Mouse (Mus musculus) neural tube, embryonic 11.5 days (tissue): ENCODE results near the gene Accs. TPM values are rescaled to one million over a fixed set of nuclear protein-coding genes. Genes with fewer than 3 reads are reported as not detected.

Experiments
- ATAC-seq: fragments of 200-750 bp; cut with Nextera tagmentation; 2 replicates; pipeline ENCODE4 v1.8.0; 2017; ENCODE audit warnings: moderate number of reproducible peaks, mild to moderate bottlenecking, moderate TSS enrichment, moderate library complexity; ENCODE audit not compliant: insufficient read depth, low FRiP score, low TSS enrichment
- DNase-seq: peaks from one replicate; pipeline ENCODE4 v3.0.0-alpha.2; 2015; ENCODE audit warnings: low spot score
- H3K27ac ChIP-seq: fragments of 300-500 bp; sonication (generic); 2 replicates; pipeline ENCODE4 v1.5.1; 2014; ENCODE audit warnings: low read depth, mild to moderate bottlenecking, low read length
- H3K27me3 ChIP-seq: fragments of 300-500 bp; sonication (generic); 2 replicates; pipeline ENCODE4 v1.6.1; 2014; ENCODE audit warnings: mild to moderate bottlenecking, low read length, mixed read lengths; ENCODE audit not compliant: control insufficient read depth, insufficient read depth
- H3K36me3 ChIP-seq: fragments of 300-500 bp; sonication (generic); 2 replicates; pipeline ENCODE4 v1.6.1; 2014; ENCODE audit warnings: mild to moderate bottlenecking, low read length, moderate library complexity, mixed read lengths; ENCODE audit not compliant: control insufficient read depth, insufficient read depth
- H3K4me1 ChIP-seq: fragments of 300-500 bp; sonication (generic); 2 replicates; pipeline ENCODE4 v1.6.1; 2014; ENCODE audit warnings: low read length, mixed read lengths; ENCODE audit not compliant: control insufficient read depth, insufficient read depth
- H3K4me2 ChIP-seq: fragments of 300-500 bp; sonication (generic); 2 replicates; pipeline ENCODE4 v1.6.1; 2014; ENCODE audit warnings: low read depth, mild to moderate bottlenecking, moderate library complexity
- H3K4me3 ChIP-seq: fragments of 300-500 bp; sonication (generic); 2 replicates; pipeline ENCODE4 v1.5.1; 2014; ENCODE audit warnings: low read depth, low read length
- H3K9ac ChIP-seq: fragments of 300-500 bp; sonication (generic); 2 replicates; pipeline ENCODE4 v1.6.1; 2014; ENCODE audit warnings: mild to moderate bottlenecking, low read length
- H3K9me3 ChIP-seq: fragments of 300-500 bp; sonication (generic); 2 replicates; pipeline ENCODE4 v1.6.1; 2016; ENCODE audit warnings: low read length; ENCODE audit not compliant: control insufficient read depth
- WGBS: fragments of 180-500 bp; shearing (Covaris S2); extraction: QIAGEN DNeasy Blood & Tissue Kit; methylation state at CpG from one replicate; pipeline ENCODE4 v1.1.7; 2014; 5-methylcytosine and 5-hydroxymethylcytosine counted together
- polyA plus RNA-seq: library from polyadenylated mRNA; unstranded; fragments of >200 nt; fragmentation: Nextera tagmentation; extraction: Ambion mirVana; gene quantifications from 2 replicates; pipeline ENCODE4 v1.2.1, GENCODE M21; 2014

The Accs gene
- polyA plus RNA-seq, 1 experiment from 2014 or later = 7.8 TPM

- ATAC-seq = no peak
- no peaks in the 10 kb centered on the region for H3K9me3 ChIP-seq
- no peak overlapping the region for H3K27ac ChIP-seq
- H3K36me3 ChIP-seq = no peaks in the 10 kb centered on the region
- H3K27me3 ChIP-seq = no peaks in the 10 kb centered on the region
- WGBS = 94% methylated on average over 9 of the region's 9 CpGs
- H3K4me1 ChIP-seq = no peaks in the 10 kb centered on the region
- DNase-seq = no peak
- H3K4me3 ChIP-seq = no peak overlapping the region
- no peak overlapping the region for H3K9ac ChIP-seq
- H3K4me2 ChIP-seq = no peak overlapping the region
Measured at GRCm38 (mm10) chr2:93881640-93882367, 32.1 kb upstream of the Accs start.

- Histone ChIP-seq H3K4me2 (no peak overlapping the region), H3K9ac (no peak overlapping the region), H3K27ac (no peak overlapping the region), H3K9me3 (no peaks in the 10 kb centered on the region), H3K27me3 (no peaks in the 10 kb centered on the region), H3K4me1 (no peaks in the 10 kb centered on the region), H3K36me3 (no peaks in the 10 kb centered on the region), H3K4me3 (no peak overlapping the region)
- no peak for ATAC-seq
- 88% methylated on average over 3 of the region's 3 CpGs for WGBS
- no peak for DNase-seq
Measured at GRCm38 (mm10) chr2:93880981-93881380, 31.2 kb upstream of the Accs start.

DNA sequence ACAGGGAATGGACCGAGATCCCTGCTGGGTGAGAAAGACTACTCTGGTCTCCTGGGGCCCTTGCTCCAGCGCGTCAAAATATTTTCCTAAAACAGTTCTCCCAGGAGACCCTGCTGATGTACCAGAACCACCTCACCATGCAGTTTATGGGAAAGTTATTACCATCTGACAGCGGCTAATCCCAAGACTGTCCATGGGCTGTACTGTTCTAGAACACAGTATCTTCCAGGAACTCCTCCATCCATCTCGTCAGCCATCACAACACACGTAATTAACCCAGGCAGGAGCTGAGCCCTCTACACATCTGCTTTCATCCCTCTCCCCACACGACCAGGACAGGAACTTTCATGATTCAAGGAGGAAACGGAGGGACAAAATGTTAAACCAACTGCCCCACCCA is 30.7 kb upstream of the Accs start:
- H3K27me3 ChIP-seq = no peaks in the 10 kb centered on the region
- no peak overlapping the region for H3K27ac ChIP-seq
- no peak for DNase-seq
- ATAC-seq = no peak
- H3K4me2 ChIP-seq = no peak overlapping the region
- H3K9me3 ChIP-seq = no peaks in the 10 kb centered on the region
- no peak overlapping the region for H3K4me3 ChIP-seq
- H3K9ac ChIP-seq = no peak overlapping the region
- no peaks in the 10 kb centered on the region for H3K4me1 ChIP-seq
- 73% methylated on average over 8 of the region's 8 CpGs for WGBS
- no peaks in the 10 kb centered on the region for H3K36me3 ChIP-seq

- DNase-seq = no peak
- Histone ChIP-seq H3K36me3 (no peaks in the 10 kb centered on the region), H3K4me3 (no peak overlapping the region), H3K9me3 (no peaks in the 10 kb centered on the region), H3K4me2 (no peak overlapping the region), H3K9ac (no peak overlapping the region), H3K27me3 (no peaks in the 10 kb centered on the region), H3K27ac (no peak overlapping the region), H3K4me1 (peaks cover 4% of the 10 kb centered on the region; the same call in 1 of the 2 replicates)
- WGBS = 76% methylated on average over 5 of the region's 5 CpGs
- ATAC-seq = no peak
Measured at GRCm38 (mm10) chr2:93877005-93877404, 27.3 kb upstream of the Accs start.

- no peaks in the 10 kb centered on the region for H3K9me3 ChIP-seq
- ATAC-seq = no peak
- 86% methylated on average over 3 of the region's 3 CpGs for WGBS
Measured at GRCm38 (mm10) chr2:93874606-93875005, 24.9 kb upstream of the Accs start.

DNA sequence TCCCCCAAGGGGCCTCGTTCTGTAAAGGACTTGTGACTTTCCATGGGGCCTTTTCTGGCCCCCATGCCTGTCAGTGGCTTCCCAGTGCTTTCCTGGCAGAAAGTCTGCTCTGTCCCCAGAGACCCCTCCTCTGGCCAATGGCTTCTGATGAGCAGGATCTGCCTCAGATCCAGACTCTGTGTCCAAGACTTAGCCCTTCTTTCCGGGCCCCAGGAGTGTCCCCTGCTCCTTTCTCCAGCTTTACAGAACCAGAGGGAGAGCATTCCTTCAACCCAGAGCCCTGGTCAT is 24.4 kb upstream of the Accs start:
- WGBS = 25% methylated on average over 2 of the region's 2 CpGs
- Histone ChIP-seq H3K9ac (no peak overlapping the region), H3K9me3 (no peaks in the 10 kb centered on the region), H3K4me2 (no peak overlapping the region), H3K27me3 (no peaks in the 10 kb centered on the region), H3K4me1 (peaks cover 4% of the 10 kb centered on the region; the same call in 1 of the 2 replicates), H3K27ac (no peak overlapping the region), H3K36me3 (no peaks in the 10 kb centered on the region), H3K4me3 (no peak overlapping the region)
- no peak for ATAC-seq
- DNase-seq = no peak

More at GRCm38 (mm10) chr2:93874606-93875005, 24.9 kb upstream of the Accs start:
- H3K27me3 ChIP-seq = no peaks in the 10 kb centered on the region
- H3K4me2 ChIP-seq = no peak overlapping the region
- no peak overlapping the region for H3K9ac ChIP-seq
- DNase-seq = no peak
- H3K36me3 ChIP-seq = no peaks in the 10 kb centered on the region
- no peak overlapping the region for H3K4me3 ChIP-seq
- H3K4me1 ChIP-seq = peaks cover 4% of the 10 kb centered on the region; the same call in 1 of the 2 replicates
- H3K27ac ChIP-seq = no peak overlapping the region

DNA sequence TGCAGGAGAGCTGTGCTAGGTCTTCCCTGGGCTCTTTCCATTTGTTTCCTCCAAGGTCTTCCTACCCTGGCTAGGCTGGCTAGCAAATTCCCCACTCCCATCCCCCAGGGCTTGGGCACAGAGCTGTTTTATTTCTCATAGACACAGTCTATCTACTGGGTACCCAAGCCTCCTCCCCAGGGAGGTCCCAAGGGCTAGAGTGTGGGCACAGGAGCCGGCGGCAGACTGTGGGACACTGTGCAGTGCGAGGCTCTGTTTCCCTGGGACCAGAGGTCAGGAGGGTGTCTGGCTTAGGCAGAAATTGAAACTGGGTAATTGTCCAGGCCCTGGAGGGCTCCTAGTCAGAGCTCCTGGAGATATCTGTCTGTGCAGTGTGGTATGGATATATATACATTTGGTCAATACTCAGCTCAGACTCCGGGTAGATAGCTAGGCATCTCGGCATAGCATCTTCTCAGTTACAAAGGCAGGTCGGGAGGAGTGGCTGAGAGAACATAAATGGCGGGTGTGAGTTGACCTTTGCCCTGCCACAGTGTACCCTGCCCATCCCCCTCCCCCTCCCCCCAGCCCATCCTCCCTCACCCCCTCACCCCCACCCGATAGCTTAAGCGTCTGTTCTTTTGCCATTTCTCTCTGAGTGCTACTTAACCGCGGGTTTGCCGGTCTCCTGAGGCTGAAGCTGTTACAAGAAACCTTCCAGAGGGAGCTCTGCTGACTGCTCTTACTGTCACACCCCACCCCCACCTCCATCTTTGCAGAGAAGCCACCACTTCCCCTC is 23.9 kb upstream of the Accs start:
- H3K27me3 ChIP-seq = no peaks in the 10 kb centered on the region
- no peak overlapping the region for H3K4me3 ChIP-seq
- WGBS = 19% methylated on average over 11 of the region's 12 CpGs
- H3K4me1 ChIP-seq = peaks cover 4% of the 10 kb centered on the region; the same call in 1 of the 2 replicates
- no peaks in the 10 kb centered on the region for H3K36me3 ChIP-seq
- no peak for DNase-seq
- 0 out of 2 replicates have a peak overlapping the region, but pooled peaks have one; percentile 44 for H3K27ac ChIP-seq
- H3K9me3 ChIP-seq = no peaks in the 10 kb centered on the region
- no peak overlapping the region for H3K9ac ChIP-seq
- no peak for ATAC-seq
- no peak overlapping the region for H3K4me2 ChIP-seq

- Histone ChIP-seq H3K4me1 (peaks cover 4% of the 10 kb centered on the region; the same call in 1 of the 2 replicates), H3K27ac (no peak overlapping the region), H3K4me3 (no peak overlapping the region), H3K9me3 (no peaks in the 10 kb centered on the region), H3K36me3 (no peaks in the 10 kb centered on the region), H3K27me3 (no peaks in the 10 kb centered on the region), H3K9ac (no peak overlapping the region), H3K4me2 (no peak overlapping the region)
- no peak for ATAC-seq
- 73% methylated on average over 7 of the region's 7 CpGs for WGBS
- no peak for DNase-seq
Measured at GRCm38 (mm10) chr2:93872257-93872656, 22.5 kb upstream of the Accs start.
